Mouse (Mus musculus) heart, embryonic 13.5 days (tissue): ENCODE results near the gene Cgnl1. TPM values are rescaled to one million over a fixed set of nuclear protein-coding genes. Genes with fewer than 3 reads are reported as not detected.

Experiments
- ATAC-seq: fragments of 200-750 bp; cut with Nextera tagmentation; 2 replicates; pipeline ENCODE4 v1.8.0; 2017; ENCODE audit warnings: moderate TSS enrichment; ENCODE audit not compliant: insufficient number of reproducible peaks, low FRiP score, low TSS enrichment; ENCODE audit errors: extremely low read depth
- H3K27ac ChIP-seq: fragments of 300-500 bp; sonication (generic); replicated peaks from 2 replicates; pipeline ENCODE4 v1.5.1; 2015; ENCODE audit warnings: moderate library complexity, mild to moderate bottlenecking, inconsistent platforms
- H3K27me3 ChIP-seq: fragments of 300-500 bp; sonication (generic); replicated peaks from 2 replicates; pipeline ENCODE4 v1.6.1; 2015; ENCODE audit warnings: mild to moderate bottlenecking, inconsistent platforms
- H3K36me3 ChIP-seq: fragments of 300-500 bp; sonication (generic); 2 replicates; pipeline ENCODE4 v1.6.1; 2015; ENCODE audit warnings: mild to moderate bottlenecking, inconsistent platforms
- H3K4me1 ChIP-seq: fragments of 300-500 bp; sonication (generic); 2 replicates; pipeline ENCODE4 v1.6.1; 2015; ENCODE audit warnings: inconsistent platforms
- H3K4me2 ChIP-seq: fragments of 300-500 bp; sonication (generic); 2 replicates; pipeline ENCODE4 v1.6.1; 2015; ENCODE audit warnings: inconsistent platforms, mild to moderate bottlenecking, moderate library complexity
- H3K4me3 ChIP-seq: fragments of 300-500 bp; sonication (generic); 2 replicates; pipeline ENCODE4 v1.5.1; 2015; ENCODE audit warnings: moderate library complexity, mild to moderate bottlenecking, inconsistent platforms
- H3K9ac ChIP-seq: fragments of 300-500 bp; sonication (generic); 2 replicates; pipeline ENCODE4 v1.6.1; 2015; ENCODE audit warnings: inconsistent platforms, mild to moderate bottlenecking, moderate library complexity
- H3K9me3 ChIP-seq: fragments of 300-500 bp; sonication (generic); 2 replicates; pipeline ENCODE4 v1.6.1; 2016; ENCODE audit warnings: inconsistent platforms
- WGBS: fragments of 180-500 bp; shearing (Covaris S2); methylation state at CpG from one replicate; pipeline ENCODE4 v1.1.7; 2015; ENCODE audit warnings: mixed read lengths; 5-methylcytosine and 5-hydroxymethylcytosine counted together
- polyA plus RNA-seq: library from polyadenylated mRNA; unstranded; fragments of >200 nt; fragmentation: Nextera tagmentation; extraction: Ambion mirVana; gene quantifications from 2 replicates; pipeline ENCODE4 v1.2.1, GENCODE M21; 2015

Cgnl1 gene
- polyA plus RNA-seq, 1 experiment from 2014 or later: 38.7 TPM

GRCm38 (mm10) chr9:71710776-71711175 lies 60.6 kb downstream of the Cgnl1 start:
- Histone ChIP-seq H3K4me1 (peaks cover 45% of the 10 kb centered on the region), H3K9ac (no peak overlapping the region)
- WGBS: 71% methylated on average over 10 of the region's 10 CpGs

DNA sequence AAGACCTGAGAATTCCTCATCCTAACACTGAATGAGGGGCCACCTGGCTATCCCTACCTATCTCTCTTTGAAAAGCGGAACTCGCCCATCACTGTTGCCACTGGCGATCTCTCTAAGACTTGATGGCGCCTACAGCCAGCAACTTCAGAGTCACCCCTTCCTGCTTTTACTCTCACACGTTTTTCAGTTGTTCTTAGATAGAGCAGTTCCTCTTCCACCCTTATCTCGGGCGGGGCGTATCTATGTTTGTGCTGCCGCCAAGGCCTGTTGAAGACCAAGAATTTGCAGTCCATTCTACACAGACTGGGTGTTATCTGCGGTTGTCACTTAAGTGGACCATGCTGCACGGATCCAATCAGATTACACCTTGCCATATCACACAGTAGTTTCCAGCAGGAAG lies 62.2 kb downstream of the Cgnl1 start:
- peak overlapping the region; percentile 81 for H3K27ac ChIP-seq
- peaks cover 45% of the 10 kb centered on the region for H3K36me3 ChIP-seq
- H3K4me1 ChIP-seq: peaks cover 43% of the 10 kb centered on the region
- H3K4me3 ChIP-seq: no peak overlapping the region
- H3K9ac ChIP-seq: no peak overlapping the region
- peak; percentile 66; the same call in 1 of the 2 replicates for ATAC-seq
- peak overlapping the region; percentile 34 for H3K4me2 ChIP-seq
- H3K9me3 ChIP-seq: no peaks in the 10 kb centered on the region
- H3K27me3 ChIP-seq: no peaks in the 10 kb centered on the region
- 6% methylated on average over 11 of the region's 11 CpGs for WGBS

More at GRCm38 (mm10) chr9:71710776-71711175, 60.6 kb downstream of the Cgnl1 start:
- no peak overlapping the region for H3K4me2 ChIP-seq
- peak overlapping the region; percentile 41 for H3K27ac ChIP-seq
- no peak overlapping the region for H3K4me3 ChIP-seq
- H3K9me3 ChIP-seq: no peaks in the 10 kb centered on the region
- peaks cover 44% of the 10 kb centered on the region for H3K36me3 ChIP-seq
- H3K27me3 ChIP-seq: no peaks in the 10 kb centered on the region
- ATAC-seq: no peak

DNA sequence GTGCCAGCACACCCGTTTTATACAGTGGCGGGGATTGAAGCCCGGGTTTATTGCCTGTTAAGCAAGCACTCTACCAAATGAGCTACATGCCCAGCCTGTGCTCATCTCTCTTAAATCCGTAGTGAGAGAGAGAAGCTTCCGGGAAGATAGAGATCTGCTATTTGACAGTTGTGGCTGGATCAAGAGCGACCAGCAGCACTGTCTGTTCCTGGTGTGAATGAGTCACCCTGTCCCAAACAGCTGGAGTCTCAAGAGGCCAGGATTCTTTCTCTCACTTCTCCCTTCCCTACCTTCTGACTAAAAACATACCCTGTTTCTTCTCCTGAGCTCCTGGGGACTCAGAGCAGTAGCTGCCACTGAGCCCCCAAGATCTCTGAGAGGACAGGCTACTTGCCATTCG lies 63.4 kb downstream of the Cgnl1 start:
- Histone ChIP-seq H3K27me3 (no peaks in the 10 kb centered on the region), H3K9me3 (no peaks in the 10 kb centered on the region), H3K9ac (no peak overlapping the region), H3K4me2 (no peak overlapping the region), H3K36me3 (peaks cover 43% of the 10 kb centered on the region), H3K4me3 (no peak overlapping the region), H3K4me1 (peaks cover 48% of the 10 kb centered on the region), H3K27ac (peak overlapping the region; percentile 1; the same call in 1 of the 2 replicates)
- no peak for ATAC-seq
- WGBS: 69% methylated on average over 7 of the region's 7 CpGs

DNA sequence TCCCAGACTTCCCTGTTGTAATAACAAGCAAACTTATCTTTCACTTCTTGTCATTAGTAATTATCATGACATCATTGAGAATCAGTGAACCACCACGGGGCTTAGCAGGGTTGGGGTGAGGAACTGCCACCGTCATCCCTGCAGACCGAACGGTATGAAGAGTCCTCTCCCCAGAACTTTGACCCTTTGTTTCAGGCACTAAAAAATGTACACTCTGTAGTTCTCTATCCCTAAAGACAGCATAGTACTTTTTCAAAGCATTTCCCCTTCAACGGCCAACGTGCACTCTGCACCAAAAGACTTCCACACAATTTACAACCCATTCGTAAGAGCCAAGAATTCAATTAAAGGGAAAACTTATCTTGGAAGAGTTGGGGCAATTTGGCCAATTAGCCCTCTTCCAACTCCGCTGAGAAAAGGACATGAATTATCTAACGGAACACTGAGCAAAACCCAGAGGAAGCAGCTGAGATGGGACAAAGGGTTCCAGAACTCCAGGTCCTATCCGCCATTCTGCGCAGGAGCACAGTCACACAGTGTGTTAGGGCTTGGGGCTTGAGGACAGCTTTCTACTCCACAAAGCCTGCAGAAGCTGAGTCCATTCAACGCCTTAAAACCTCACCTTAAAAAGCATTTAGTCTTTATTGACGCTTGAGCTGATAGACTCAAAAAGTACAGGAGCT lies 66.9 kb downstream of the Cgnl1 start:
- Histone ChIP-seq H3K9ac (no peak overlapping the region), H3K9me3 (no peaks in the 10 kb centered on the region), H3K36me3 (peaks cover 41% of the 10 kb centered on the region), H3K27ac (no peak overlapping the region), H3K4me3 (no peak overlapping the region), H3K4me2 (no peak overlapping the region), H3K27me3 (no peaks in the 10 kb centered on the region), H3K4me1 (peaks cover 52% of the 10 kb centered on the region)
- ATAC-seq: no peak
- 73% methylated on average over 13 of the region's 13 CpGs for WGBS

DNA sequence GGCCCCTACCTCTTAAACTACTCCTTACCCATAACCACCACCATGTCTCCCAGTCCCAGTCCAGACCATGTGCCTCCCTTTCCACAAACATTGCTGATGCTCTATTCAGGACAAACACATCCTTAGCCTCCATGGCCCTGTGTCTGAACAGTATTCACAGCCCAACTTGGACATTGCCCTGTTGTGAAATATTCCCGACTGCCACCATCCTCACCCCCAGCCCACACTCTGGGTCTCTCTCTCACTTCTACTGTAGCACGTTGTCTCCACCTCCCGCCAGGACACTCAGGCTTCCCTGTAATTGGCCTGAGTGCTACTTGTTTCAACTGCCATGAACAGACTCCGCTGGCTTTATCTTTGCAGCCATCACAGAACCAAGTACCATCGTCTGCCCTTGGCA lies 72.3 kb downstream of the Cgnl1 start:
- no peak overlapping the region for H3K4me3 ChIP-seq
- H3K9me3 ChIP-seq: no peaks in the 10 kb centered on the region
- H3K36me3 ChIP-seq: peaks cover 13% of the 10 kb centered on the region
- no peak overlapping the region for H3K4me2 ChIP-seq
- WGBS: 83% methylated on average over 5 of the region's 5 CpGs
- H3K4me1 ChIP-seq: peaks cover 79% of the 10 kb centered on the region
- H3K27me3 ChIP-seq: no peaks in the 10 kb centered on the region
- H3K9ac ChIP-seq: no peak overlapping the region
- no peak for ATAC-seq
- no peak overlapping the region for H3K27ac ChIP-seq

DNA sequence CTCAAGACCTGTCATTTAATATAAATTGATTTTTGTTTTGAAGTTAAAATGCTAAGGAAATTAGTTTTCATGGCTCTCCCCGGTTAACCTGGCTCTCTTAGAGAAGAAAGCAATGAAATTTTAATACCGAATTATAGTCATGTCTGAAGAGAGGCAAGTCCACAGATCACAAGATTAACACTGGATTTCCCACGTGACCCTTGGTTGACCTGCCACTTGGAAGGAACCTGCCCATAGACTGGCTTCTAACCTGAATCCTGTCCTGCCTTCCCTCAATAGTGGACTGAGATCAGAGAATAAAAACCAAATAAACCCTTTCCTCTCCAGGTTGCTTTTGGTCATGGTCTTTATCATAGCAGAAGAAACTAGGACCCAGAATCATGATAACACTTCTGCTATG lies 73.3 kb downstream of the Cgnl1 start:
- peaks cover 79% of the 10 kb centered on the region for H3K4me1 ChIP-seq

DNA sequence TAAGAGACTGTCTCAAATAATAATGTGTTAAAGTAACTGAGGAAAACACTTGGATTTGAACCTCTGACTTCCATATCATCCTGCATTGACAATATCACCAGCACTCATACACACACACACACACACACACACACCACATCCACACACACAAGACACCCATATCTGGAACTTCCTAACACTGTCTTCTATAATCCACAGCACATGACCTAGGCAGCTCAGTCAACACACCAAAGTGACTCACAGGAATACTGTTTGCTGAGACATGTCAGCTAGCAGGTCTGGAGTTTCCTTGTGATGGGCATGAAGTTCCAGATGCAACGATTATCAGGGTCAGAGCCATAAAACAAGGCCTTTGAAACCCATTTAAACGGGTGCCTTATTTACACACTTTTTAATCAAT lies 74.2 kb downstream of the Cgnl1 start:
- Histone ChIP-seq H3K9me3 (no peaks in the 10 kb centered on the region), H3K4me1 (peaks cover 72% of the 10 kb centered on the region), H3K27me3 (no peaks in the 10 kb centered on the region), H3K9ac (no peak overlapping the region), H3K36me3 (peaks cover 8% of the 10 kb centered on the region), H3K4me3 (no peak overlapping the region), H3K27ac (peak overlapping the region; percentile 76), H3K4me2 (no peak overlapping the region)
- ATAC-seq: no peak
- WGBS: 55% methylated on average over 2 of the region's 2 CpGs

More for the DNA sequence above, 73.3 kb downstream of the Cgnl1 start:
- H3K27me3 ChIP-seq: no peaks in the 10 kb centered on the region
- no peak for ATAC-seq
- no peaks in the 10 kb centered on the region for H3K9me3 ChIP-seq
- no peak overlapping the region for H3K4me3 ChIP-seq
- H3K27ac ChIP-seq: no peak overlapping the region
- no peak overlapping the region for H3K9ac ChIP-seq
- H3K4me2 ChIP-seq: no peak overlapping the region
- peaks cover 7% of the 10 kb centered on the region for H3K36me3 ChIP-seq
- WGBS: 81% methylated on average over 3 of the region's 3 CpGs

- no peaks in the 10 kb centered on the region for H3K27me3 ChIP-seq
- H3K9me3 ChIP-seq: no peaks in the 10 kb centered on the region
- peak overlapping the region; percentile 51; the same call in 1 of the 2 replicates for H3K9ac ChIP-seq
- 36% methylated on average over 6 of the region's 6 CpGs for WGBS
- H3K4me1 ChIP-seq: peaks cover 68% of the 10 kb centered on the region
- no peak overlapping the region for H3K4me3 ChIP-seq
- H3K36me3 ChIP-seq: peaks cover 8% of the 10 kb centered on the region
- H3K27ac ChIP-seq: peak overlapping the region; percentile 76
- ATAC-seq: no peak
- H3K4me2 ChIP-seq: no peak overlapping the region
These were observed 74.6 kb downstream of the Cgnl1 start for GRCm38 (mm10) chr9:71696762-71697161.

DNA sequence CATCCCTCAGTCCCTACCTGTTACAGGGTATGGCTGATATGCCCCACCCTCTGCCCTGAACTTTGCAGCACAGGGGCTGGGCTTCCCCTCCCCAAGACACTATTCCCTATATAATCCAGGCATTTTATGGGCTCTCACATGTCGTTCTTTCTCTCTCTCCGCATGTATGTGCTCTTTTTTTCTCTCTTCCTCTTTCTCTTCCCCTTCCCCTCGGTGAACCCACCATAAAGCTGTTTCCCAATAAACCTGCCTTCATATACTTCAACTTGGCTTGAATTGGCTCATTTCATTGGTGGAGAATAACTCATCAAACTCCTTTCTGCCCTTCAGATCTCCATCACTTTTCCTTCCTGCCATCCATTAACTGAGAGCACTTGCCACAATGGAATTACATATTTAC lies 76.3 kb downstream of the Cgnl1 start:
- peaks cover 17% of the 10 kb centered on the region for H3K36me3 ChIP-seq
- ATAC-seq: no peak
- no peak overlapping the region for H3K4me3 ChIP-seq
- 67% methylated on average over 3 of the region's 3 CpGs for WGBS
- peak overlapping the region; percentile 76 for H3K27ac ChIP-seq
- no peaks in the 10 kb centered on the region for H3K9me3 ChIP-seq
- H3K27me3 ChIP-seq: no peaks in the 10 kb centered on the region
- no peak overlapping the region for H3K4me2 ChIP-seq
- peaks cover 67% of the 10 kb centered on the region for H3K4me1 ChIP-seq
- H3K9ac ChIP-seq: no peak overlapping the region

- no peaks in the 10 kb centered on the region for H3K27me3 ChIP-seq
- H3K36me3 ChIP-seq: peaks cover 20% of the 10 kb centered on the region
- H3K4me1 ChIP-seq: peaks cover 76% of the 10 kb centered on the region
- no peaks in the 10 kb centered on the region for H3K9me3 ChIP-seq
- ATAC-seq: no peak; the same call in 1 of the 2 replicates
- WGBS: 39% methylated on average over 4 of the region's 4 CpGs
- peak overlapping the region; percentile 76 for H3K27ac ChIP-seq
- H3K9ac ChIP-seq: peak overlapping the region; percentile 62; the same call in 1 of the 2 replicates
- H3K4me3 ChIP-seq: no peak overlapping the region
- H3K4me2 ChIP-seq: no peak overlapping the region
These were observed 77.2 kb downstream of the Cgnl1 start for GRCm38 (mm10) chr9:71694223-71694622.

DNA sequence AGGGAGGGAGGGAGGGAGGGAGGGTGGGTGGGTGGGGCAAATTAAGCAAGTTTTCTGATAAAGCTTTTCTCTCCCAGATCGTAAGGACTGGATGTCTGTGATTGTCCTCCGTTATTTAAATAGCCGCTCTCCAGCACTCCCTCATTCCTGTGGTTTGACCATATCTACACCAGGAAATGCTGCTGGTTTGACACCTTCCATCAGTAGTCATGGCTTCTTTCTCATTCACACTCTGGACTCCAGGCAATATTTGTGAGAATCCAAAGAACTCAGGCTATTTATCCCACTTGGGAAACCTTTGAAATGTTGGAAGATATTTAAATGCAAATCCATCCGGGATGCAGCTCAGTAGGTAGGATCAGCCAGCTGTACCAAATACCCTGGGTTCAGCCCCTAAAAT lies 77.6 kb downstream of the Cgnl1 start:
- ATAC-seq: no peak
- no peak overlapping the region for H3K4me2 ChIP-seq
- no peaks in the 10 kb centered on the region for H3K9me3 ChIP-seq
- peaks cover 76% of the 10 kb centered on the region for H3K4me1 ChIP-seq
- H3K9ac ChIP-seq: no peak overlapping the region
- peak overlapping the region; percentile 76 for H3K27ac ChIP-seq
- WGBS: 32% methylated on average over 4 of the region's 4 CpGs
- H3K4me3 ChIP-seq: no peak overlapping the region
- H3K27me3 ChIP-seq: no peaks in the 10 kb centered on the region
- H3K36me3 ChIP-seq: peaks cover 20% of the 10 kb centered on the region

DNA sequence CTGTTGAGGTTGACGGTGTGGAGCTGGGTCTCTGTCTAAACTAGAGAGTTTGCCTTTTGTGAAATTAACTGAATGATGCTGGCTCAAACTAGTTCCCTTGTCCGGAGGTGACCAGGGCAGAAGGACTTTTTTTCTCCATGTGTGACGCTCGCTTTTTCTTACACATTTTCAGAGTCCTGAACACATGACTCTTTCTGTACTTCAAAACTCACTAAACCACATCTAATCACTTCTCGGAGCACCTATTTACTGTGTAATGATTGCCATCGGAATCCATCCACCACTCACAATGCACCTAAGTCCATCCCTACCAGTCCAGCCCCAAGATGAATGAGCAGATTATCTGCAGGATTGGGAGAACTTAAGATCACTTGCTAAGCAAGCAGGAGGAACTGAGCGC lies 79.2 kb downstream of the Cgnl1 start:
- Histone ChIP-seq H3K27ac (no peak overlapping the region), H3K27me3 (no peaks in the 10 kb centered on the region), H3K9me3 (no peaks in the 10 kb centered on the region), H3K36me3 (peaks cover 22% of the 10 kb centered on the region), H3K4me3 (no peak overlapping the region), H3K4me1 (peaks cover 64% of the 10 kb centered on the region), H3K4me2 (no peak overlapping the region), H3K9ac (no peak overlapping the region)
- WGBS: 87% methylated on average over 7 of the region's 7 CpGs
- no peak for ATAC-seq
